Mouse (Mus musculus) v-Abl transformed pro-B cells (cell line): ENCODE data around the gene Asl.

Experiments used
- in situ Hi-C, 2 experiments: fragments of 400-800 bp; cut with MboI; formaldehyde crosslinking; loops; one replicate each; pipeline ENCODE4 v1.15.1; 2025; ENCODE audit not compliant: unreplicated experiment in 2 of 2

The Asl gene

GRCm38 (mm10) chr5:130010961-130011360, 18.1 kb downstream of the Asl start:
- in situ Hi-C loops: loop anchor here in 1 of 2 experiments (25.0 kb wide), 1 partner anchor 999 kb away; the partner anchor contains the start of genes Ran and Stx2

- in situ Hi-C loops: loop anchor here in 1 of 2 experiments (25.0 kb wide), 1 partner anchor 997 kb away; the partner anchor contains the start of genes Ran and Stx2
Observed at GRCm38 (mm10) chr5:130009784-130010183, 19.3 kb downstream of the Asl start.

- in situ Hi-C loops: loop anchor here in 1 of 2 experiments (25.0 kb wide), 1 partner anchor 996 kb away; the partner anchor contains the start of genes Ran and Stx2
Observed at GRCm38 (mm10) chr5:130008034-130008590, 20.9 kb downstream of the Asl start.

- in situ Hi-C loops: loop anchor here in 1 of 2 experiments (25.0 kb wide), 1 partner anchor 995 kb away; the partner anchor contains the start of genes Ran and Stx2
Observed at GRCm38 (mm10) chr5:130007344-130007743, 21.7 kb downstream of the Asl start.

GRCm38 (mm10) chr5:130003229-130003628, 25.8 kb downstream of the Asl start:
- in situ Hi-C loops: loop anchor here in 1 of 2 experiments (25.0 kb wide), 1 partner anchor 991 kb away; the partner anchor contains the start of genes Ran and Stx2

GRCm38 (mm10) chr5:130002301-130003146, 26.5 kb downstream of the Asl start, which contains the start of gene Gusb:
Gene Gusb (minus strand): TSS chr5:130003049.
- in situ Hi-C loops: loop anchor here in 1 of 2 experiments (25.0 kb wide), 1 partner anchor 990 kb away; the partner anchor contains the start of genes Ran and Stx2

- in situ Hi-C loops: loop anchor here in 1 of 2 experiments (25.0 kb wide), 1 partner anchor 989 kb away; the partner anchor contains the start of genes Ran and Stx2
Observed at GRCm38 (mm10) chr5:130001356-130001987, 27.6 kb downstream of the Asl start.

GRCm38 (mm10) chr5:130000735-130001134, 28.3 kb downstream of the Asl start:
- in situ Hi-C loops: loop anchor here in 1 of 2 experiments (25.0 kb wide), 1 partner anchor 988 kb away; the partner anchor contains the start of genes Ran and Stx2

GRCm38 (mm10) chr5:129999097-129999496, 29.9 kb downstream of the Asl start:
- in situ Hi-C loops: loop anchor here (5.0 to 25.0 kb wide), 3 partner anchors 387 to 856 kb away; no protein-coding TSS in a partner anchor

GRCm38 (mm10) chr5:129997700-129998099, 31.3 kb downstream of the Asl start:
- in situ Hi-C loops: loop anchor here (5.0 to 25.0 kb wide), 3 partner anchors 385 to 857 kb away; no protein-coding TSS in a partner anchor

- in situ Hi-C loops: loop anchor here (5.0 to 25.0 kb wide), 3 partner anchors 383 to 860 kb away; no protein-coding TSS in a partner anchor
Observed at GRCm38 (mm10) chr5:129994989-129995388, 34.1 kb downstream of the Asl start.

- in situ Hi-C loops: loop anchor here (10.0 to 25.0 kb wide), 2 partner anchors 381 to 861 kb away; no protein-coding TSS in a partner anchor
Observed at GRCm38 (mm10) chr5:129993374-129993773, 35.7 kb downstream of the Asl start.

- in situ Hi-C loops: loop anchor here (10.0 to 25.0 kb wide), 2 partner anchors 380 to 863 kb away; no protein-coding TSS in a partner anchor
Observed at GRCm38 (mm10) chr5:129991898-129992297, 37.1 kb downstream of the Asl start.

- in situ Hi-C loops: loop anchor here in 1 of 2 experiments (25.0 kb wide), 1 partner anchor 377 kb away; no protein-coding TSS in a partner anchor
Observed at GRCm38 (mm10) chr5:129989376-129989775, 39.7 kb downstream of the Asl start.

- in situ Hi-C loops: loop anchor here in 1 of 2 experiments (25.0 kb wide), 1 partner anchor 368 kb away; no protein-coding TSS in a partner anchor
Observed at GRCm38 (mm10) chr5:129980216-129980615, 48.8 kb downstream of the Asl start.

GRCm38 (mm10) chr5:129978608-129979007, 50.4 kb downstream of the Asl start:
- in situ Hi-C loops: loop anchor here in 1 of 2 experiments (25.0 kb wide), 1 partner anchor 366 kb away; no protein-coding TSS in a partner anchor

- in situ Hi-C loops: loop anchor here in 1 of 2 experiments (25.0 kb wide), 1 partner anchor 365 kb away; no protein-coding TSS in a partner anchor
Observed at GRCm38 (mm10) chr5:129977768-129978167, 51.3 kb downstream of the Asl start.

GRCm38 (mm10) chr5:129974866-129975311, 54.2 kb downstream of the Asl start:
- in situ Hi-C loops: loop anchor here in 1 of 2 experiments (25.0 kb wide), 1 partner anchor 363 kb away; no protein-coding TSS in a partner anchor

- in situ Hi-C loops: no loop called here
Observed at GRCm38 (mm10) chr5:129974354-129974753, 54.7 kb downstream of the Asl start.
